Mouse (Mus musculus) mesoderm, embryonic 11.5 days (tissue): ENCODE data around the gene Jmjd7.
A peak's percentile ranks its signal among the peaks of the same experiment; 100 is the strongest.

Source experiments
- DNase-seq: peaks from one replicate; pipeline ENCODE4 v3.0.0-alpha.2; 2012; ENCODE audit warnings: low read depth, low spot score

The Jmjd7 gene

GRCm38 (mm10) chr2:120059466-120059865 lies 32.2 kb downstream of the Jmjd7 start:
- DNase-seq = no peak

GRCm38 (mm10) chr2:120060190-120060589 lies 32.9 kb downstream of the Jmjd7 start:
- no peak for DNase-seq

- DNase-seq = no peak
Measured at GRCm38 (mm10) chr2:120060651-120061050, 33.4 kb downstream of the Jmjd7 start.

- no peak for DNase-seq
Measured at GRCm38 (mm10) chr2:120062248-120062647, 35.0 kb downstream of the Jmjd7 start.

- DNase-seq = no peak
Measured at GRCm38 (mm10) chr2:120064639-120065038, 37.4 kb downstream of the Jmjd7 start.

- no peak for DNase-seq
Measured at GRCm38 (mm10) chr2:120065243-120065642, 38.0 kb downstream of the Jmjd7 start.

- DNase-seq = no peak
Measured at GRCm38 (mm10) chr2:120066224-120066623, 38.9 kb downstream of the Jmjd7 start.

GRCm38 (mm10) chr2:120068555-120069465 lies 41.5 kb downstream of the Jmjd7 start:
- DNase-seq = peak; percentile 56

- DNase-seq = no peak
Measured at GRCm38 (mm10) chr2:120069466-120069990, 42.2 kb downstream of the Jmjd7 start.

- no peak for DNase-seq
Measured at GRCm38 (mm10) chr2:120074096-120074495, 46.8 kb downstream of the Jmjd7 start.

- DNase-seq = peak; percentile 39
Measured at GRCm38 (mm10) chr2:120076076-120076705, 48.9 kb downstream of the Jmjd7 start.
